Mouse (Mus musculus) forebrain, embryonic 14.5 days (tissue): ENCODE measurements around the gene Gm28042. TPM values are rescaled to one million over a fixed set of nuclear protein-coding genes. Genes with fewer than 3 reads are reported as not detected.

ENCODE experiments used
- ATAC-seq: fragments of 200-750 bp; cut with Nextera tagmentation; 2 replicates; pipeline ENCODE4 v1.8.0; 2017; ENCODE audit warnings: mild to moderate bottlenecking, moderate library complexity
- DNase-seq: peaks from one replicate; pipeline ENCODE4 v3.0.0-alpha.2; 2015; ENCODE audit warnings: low spot score
- H3K27ac ChIP-seq: fragments of 300-500 bp; sonication (generic); 2 replicates; pipeline ENCODE4 v1.5.1; 2014; ENCODE audit warnings: low read depth, mild to moderate bottlenecking, control low read depth, low read length, moderate library complexity
- H3K27me3 ChIP-seq: fragments of 300-500 bp; sonication (generic); replicated peaks from 2 replicates; pipeline ENCODE4 v1.6.1; 2014; ENCODE audit warnings: low read length, control low read depth, mixed read lengths; ENCODE audit not compliant: control insufficient read depth, insufficient read depth
- H3K36me3 ChIP-seq: fragments of 300-500 bp; sonication (generic); 2 replicates; pipeline ENCODE4 v1.6.1; 2014; ENCODE audit warnings: low read length, control low read depth; ENCODE audit not compliant: control insufficient read depth, insufficient read depth
- H3K4me1 ChIP-seq: fragments of 300-500 bp; sonication (generic); 2 replicates; pipeline ENCODE4 v1.6.1; 2014; ENCODE audit warnings: antibody characterized with exemption, low read length, control low read depth; ENCODE audit not compliant: control insufficient read depth, insufficient read depth
- H3K4me2 ChIP-seq: fragments of 300-500 bp; sonication (generic); 2 replicates; pipeline ENCODE4 v1.6.1; 2014; ENCODE audit warnings: mild to moderate bottlenecking, control low read depth, low read length
- H3K4me3 ChIP-seq: fragments of 300-500 bp; sonication (generic); 2 replicates; pipeline ENCODE4 v1.5.1; 2014; ENCODE audit warnings: low read depth, low read length, control low read depth
- H3K9ac ChIP-seq: fragments of 300-500 bp; sonication (generic); 2 replicates; pipeline ENCODE4 v1.6.1; 2014; ENCODE audit warnings: mild to moderate bottlenecking, low read length, control low read depth, moderate library complexity
- H3K9me3 ChIP-seq: fragments of 300-500 bp; sonication (generic); replicated peaks from 2 replicates; pipeline ENCODE4 v1.6.1; 2016; ENCODE audit warnings: low read length, control low read depth, mixed read lengths; ENCODE audit not compliant: control insufficient read depth
- WGBS: fragments of 180-500 bp; shearing (Covaris S2); extraction: QIAGEN DNeasy Blood & Tissue Kit; methylation state at CpG from one replicate; pipeline ENCODE4 v1.1.7; 2014; 5-methylcytosine and 5-hydroxymethylcytosine counted together
- polyA plus RNA-seq: library from polyadenylated mRNA; unstranded; fragments of >200 nt; fragmentation: Nextera tagmentation; extraction: Ambion mirVana; gene quantifications from 2 replicates; pipeline ENCODE4 v1.2.1, GENCODE M21; 2014

Gm28042 gene
- polyA plus RNA-seq, 1 experiment from 2014 or later: 1.9 TPM

- ATAC-seq (no peak), DNase-seq (no peak)
- no peaks in the 10 kb centered on the region for H3K27me3 ChIP-seq
- WGBS: 69% methylated on average over 6 of the region's 6 CpGs
- no peaks in the 10 kb centered on the region for H3K4me1 ChIP-seq
- H3K9ac ChIP-seq: no peak overlapping the region
- no peak overlapping the region for H3K4me3 ChIP-seq
- no peaks in the 10 kb centered on the region for H3K9me3 ChIP-seq
- no peak overlapping the region for H3K27ac ChIP-seq
- H3K36me3 ChIP-seq: no peaks in the 10 kb centered on the region
- no peak overlapping the region for H3K4me2 ChIP-seq
Measured at GRCm38 (mm10) chr2:120060190-120060589, 32.9 kb downstream of the Gm28042 start.

- H3K36me3 ChIP-seq: no peaks in the 10 kb centered on the region
- WGBS: 78% methylated on average over 9 of the region's 9 CpGs
- H3K4me1 ChIP-seq: no peaks in the 10 kb centered on the region
- no peaks in the 10 kb centered on the region for H3K27me3 ChIP-seq
- no peaks in the 10 kb centered on the region for H3K9me3 ChIP-seq
- no peak overlapping the region for H3K4me2 ChIP-seq
- no peak for ATAC-seq
- no peak overlapping the region for H3K4me3 ChIP-seq
- H3K27ac ChIP-seq: no peak overlapping the region
- H3K9ac ChIP-seq: no peak overlapping the region
- DNase-seq: no peak
Measured at GRCm38 (mm10) chr2:120060651-120061050, 33.4 kb downstream of the Gm28042 start.

GRCm38 (mm10) chr2:120062248-120062647, 35.0 kb downstream of the Gm28042 start:
- no peaks in the 10 kb centered on the region for H3K4me1 ChIP-seq
- WGBS: 79% methylated on average over 8 of the region's 8 CpGs
- H3K9ac ChIP-seq: no peak overlapping the region
- no peaks in the 10 kb centered on the region for H3K27me3 ChIP-seq
- DNase-seq (no peak), ATAC-seq (no peak)
- no peak overlapping the region for H3K4me3 ChIP-seq
- H3K9me3 ChIP-seq: no peaks in the 10 kb centered on the region
- H3K36me3 ChIP-seq: no peaks in the 10 kb centered on the region
- no peak overlapping the region for H3K4me2 ChIP-seq
- H3K27ac ChIP-seq: no peak overlapping the region

- Histone ChIP-seq H3K27me3 (no peaks in the 10 kb centered on the region), H3K4me2 (no peak overlapping the region), H3K36me3 (no peaks in the 10 kb centered on the region), H3K4me3 (no peak overlapping the region), H3K9me3 (no peaks in the 10 kb centered on the region), H3K4me1 (no peaks in the 10 kb centered on the region), H3K27ac (no peak overlapping the region), H3K9ac (no peak overlapping the region)
- DNase-seq (no peak), ATAC-seq (no peak)
- WGBS: 82% methylated on average over 6 of the region's 6 CpGs
Measured at GRCm38 (mm10) chr2:120064639-120065038, 37.3 kb downstream of the Gm28042 start.

- Histone ChIP-seq H3K27ac (no peak overlapping the region), H3K4me3 (no peak overlapping the region), H3K9me3 (no peaks in the 10 kb centered on the region), H3K27me3 (no peaks in the 10 kb centered on the region), H3K4me2 (no peak overlapping the region), H3K4me1 (no peaks in the 10 kb centered on the region), H3K9ac (no peak overlapping the region), H3K36me3 (no peaks in the 10 kb centered on the region)
- no peak for DNase-seq
- 90% methylated on average over 10 of the region's 10 CpGs for WGBS
- ATAC-seq: no peak
Measured at GRCm38 (mm10) chr2:120065243-120065642, 38.0 kb downstream of the Gm28042 start.

GRCm38 (mm10) chr2:120066224-120066623, 38.9 kb downstream of the Gm28042 start:
- no peak for DNase-seq
- Histone ChIP-seq H3K27ac (no peak overlapping the region), H3K9ac (no peak overlapping the region), H3K27me3 (no peaks in the 10 kb centered on the region), H3K4me3 (no peak overlapping the region), H3K36me3 (no peaks in the 10 kb centered on the region), H3K4me1 (no peaks in the 10 kb centered on the region), H3K9me3 (no peaks in the 10 kb centered on the region), H3K4me2 (no peak overlapping the region)
- WGBS: 82% methylated on average over 3 of the region's 3 CpGs
- ATAC-seq: no peak

GRCm38 (mm10) chr2:120068555-120069465, 41.5 kb downstream of the Gm28042 start:
- no peaks in the 10 kb centered on the region for H3K36me3 ChIP-seq
- ATAC-seq: peak; percentile 23; the same call in 1 of the 2 replicates
- peak; percentile 42 for DNase-seq
- H3K4me2 ChIP-seq: no peak overlapping the region
- H3K4me3 ChIP-seq: no peak overlapping the region
- 35% methylated on average over 16 of the region's 16 CpGs for WGBS
- H3K4me1 ChIP-seq: no peaks in the 10 kb centered on the region
- H3K9me3 ChIP-seq: no peaks in the 10 kb centered on the region
- no peak overlapping the region for H3K9ac ChIP-seq
- H3K27ac ChIP-seq: no peak overlapping the region
- no peaks in the 10 kb centered on the region for H3K27me3 ChIP-seq

GRCm38 (mm10) chr2:120069466-120069990, 42.2 kb downstream of the Gm28042 start:
- Histone ChIP-seq H3K9me3 (no peaks in the 10 kb centered on the region), H3K4me1 (no peaks in the 10 kb centered on the region), H3K36me3 (no peaks in the 10 kb centered on the region), H3K27me3 (no peaks in the 10 kb centered on the region), H3K4me3 (no peak overlapping the region), H3K4me2 (no peak overlapping the region), H3K27ac (no peak overlapping the region), H3K9ac (no peak overlapping the region)
- WGBS: 75% methylated on average over 8 of the region's 8 CpGs
- DNase-seq (peak; percentile 18), ATAC-seq (no peak; the same call in 1 of the 2 replicates)

- Histone ChIP-seq H3K27ac (no peak overlapping the region), H3K4me1 (no peaks in the 10 kb centered on the region; the same call in 1 of the 2 replicates), H3K36me3 (no peaks in the 10 kb centered on the region), H3K9ac (no peak overlapping the region), H3K4me2 (no peak overlapping the region), H3K27me3 (peaks cover 17% of the 10 kb centered on the region), H3K9me3 (no peaks in the 10 kb centered on the region), H3K4me3 (no peak overlapping the region)
- DNase-seq (no peak), ATAC-seq (no peak)
- 89% methylated on average over 4 of the region's 4 CpGs for WGBS
Measured at GRCm38 (mm10) chr2:120074096-120074495, 46.8 kb downstream of the Gm28042 start.
